Mouse (Mus musculus): ENCODE results near the gene Krtap4-7.

DNA sequence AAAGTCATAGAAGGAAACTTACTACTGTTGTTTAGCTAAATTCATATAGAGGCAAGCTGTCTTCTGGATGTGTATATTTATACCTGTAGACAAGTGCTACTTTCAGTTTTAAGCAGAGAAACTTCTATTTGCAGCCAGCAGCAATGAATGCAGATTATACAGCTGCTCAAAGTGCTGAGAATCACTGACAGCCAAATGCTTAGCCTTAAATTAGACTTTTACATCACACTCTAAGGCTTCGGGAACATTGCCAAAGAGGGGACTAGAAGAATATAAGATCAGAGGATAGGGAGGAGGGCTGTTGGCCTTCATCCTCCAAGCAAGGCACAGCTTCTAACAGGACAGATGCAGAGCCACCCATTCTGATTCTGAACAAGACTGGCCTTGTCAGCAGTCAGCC, 6.8 kb downstream of the Krtap4-7 start:
- TF ChIP-seq TAL1 (IDR thresholded peaks at IDR 0.05; ENCODE audit: low read length) (no peak), GATA1 (IDR thresholded peaks at IDR 0.05; ENCODE audit: low read length) (no peak)
